Mouse (Mus musculus): ENCODE data around the gene Trim47. TPM values are rescaled to one million over a fixed set of nuclear protein-coding genes. Genes with fewer than 3 reads are reported as not detected.

Trim47 gene
- polyA plus RNA-seq, 1 experiment from 2014 or later = 11.6 TPM

DNA sequence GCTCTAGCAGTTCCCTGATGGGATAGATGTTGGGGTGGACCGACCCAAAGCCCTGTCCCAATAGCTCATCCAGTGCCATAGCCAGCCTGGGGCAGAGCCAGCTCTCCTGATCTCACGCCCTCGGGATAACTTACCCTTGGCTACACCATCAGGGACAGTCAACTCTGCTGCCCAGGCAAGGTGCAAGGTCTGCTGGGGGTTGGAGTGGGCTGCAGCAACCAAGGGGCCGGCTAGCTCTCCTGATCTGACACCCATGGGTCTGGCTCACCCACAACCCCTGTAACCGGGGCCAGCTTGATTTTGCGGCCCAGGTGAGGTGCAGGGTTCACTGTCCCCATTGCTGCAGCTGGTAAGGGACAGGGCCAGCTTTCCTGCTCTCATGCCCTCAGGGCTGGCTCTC lies 35.4 kb downstream of the Trim47 start:
- Histone ChIP-seq H3K4me1 (replicated peaks) (peaks cover 6% of the 10 kb centered on the region), H3K27ac (replicated peaks) (no peak overlapping the region), H3K9ac (no peak overlapping the region), H3K9me3 (no peaks in the 10 kb centered on the region), H3K4me2 (no peak overlapping the region), H3K27me3 (no peaks in the 10 kb centered on the region), H3K36me3 (no peaks in the 10 kb centered on the region), H3K4me3 (no peak overlapping the region)
- 88% methylated on average over 6 of the region's 6 CpGs for WGBS
- ATAC-seq (ENCODE audit: low FRiP score, low read depth) = no peak

- no peaks in the 10 kb centered on the region for H3K9me3 ChIP-seq
- no peak for ATAC-seq (ENCODE audit: low FRiP score, low read depth)
- 93% methylated on average over 6 of the region's 6 CpGs for WGBS
- H3K36me3 ChIP-seq = no peaks in the 10 kb centered on the region
- peaks cover 22% of the 10 kb centered on the region for H3K4me1 ChIP-seq (replicated peaks)
- H3K27ac ChIP-seq (replicated peaks) = no peak overlapping the region
- no peak overlapping the region for H3K4me2 ChIP-seq
- H3K4me3 ChIP-seq = no peak overlapping the region
- no peak overlapping the region for H3K9ac ChIP-seq
- no peaks in the 10 kb centered on the region for H3K27me3 ChIP-seq
Measured at GRCm38 (mm10) chr11:116089545-116089944, 37.5 kb downstream of the Trim47 start.

GRCm38 (mm10) chr11:116088741-116089394 lies 38.1 kb downstream of the Trim47 start:
- no peak for ATAC-seq (ENCODE audit: low FRiP score, low read depth)
- Histone ChIP-seq H3K4me2 (no peak overlapping the region), H3K27me3 (no peaks in the 10 kb centered on the region), H3K4me1 (replicated peaks) (peaks cover 22% of the 10 kb centered on the region), H3K27ac (replicated peaks) (no peak overlapping the region), H3K9ac (no peak overlapping the region), H3K36me3 (peaks cover 3% of the 10 kb centered on the region), H3K9me3 (no peaks in the 10 kb centered on the region), H3K4me3 (no peak overlapping the region)
- 89% methylated on average over 11 of the region's 11 CpGs for WGBS

DNA sequence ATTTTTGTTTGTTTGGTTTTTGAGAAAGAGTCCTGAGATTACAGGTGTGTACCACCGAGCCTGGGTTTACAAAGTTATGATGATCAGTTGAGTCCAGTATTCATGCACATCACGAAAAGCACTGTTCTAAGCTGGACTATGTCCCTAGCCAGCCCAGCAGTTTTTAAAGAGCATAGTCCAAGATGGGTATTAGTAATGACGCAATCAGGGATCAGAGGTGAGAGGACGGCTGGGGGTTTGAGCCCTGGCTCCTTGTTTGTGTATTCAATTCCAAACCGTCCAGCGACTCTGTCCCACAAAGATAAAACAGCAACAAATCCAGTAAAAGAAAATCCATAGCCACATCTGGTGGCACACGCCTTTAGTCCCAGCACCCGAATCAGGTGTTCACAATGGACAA lies 38.8 kb downstream of the Trim47 start:
- Histone ChIP-seq H3K4me2 (peak overlapping the region; percentile 72), H3K9ac (no peak overlapping the region), H3K4me3 (no peak overlapping the region)

GRCm38 (mm10) chr11:116087194-116088130 lies 39.5 kb downstream of the Trim47 start:
- Histone ChIP-seq H3K9me3 (no peaks in the 10 kb centered on the region), H3K27me3 (no peaks in the 10 kb centered on the region), H3K36me3 (peaks cover 14% of the 10 kb centered on the region), H3K9ac (peak overlapping the region; percentile 44), H3K4me1 (replicated peaks) (peaks cover 22% of the 10 kb centered on the region), H3K4me2 (peak overlapping the region; percentile 72), H3K27ac (replicated peaks) (peak overlapping the region; percentile 71), H3K4me3 (peak overlapping the region; percentile 59)
- peak; percentile 55 for ATAC-seq (ENCODE audit: low FRiP score, low read depth)
- WGBS = 4% methylated on average over 31 of the region's 31 CpGs

More for the DNA sequence above, 38.8 kb downstream of the Trim47 start:
- 86% methylated on average over 8 of the region's 8 CpGs for WGBS
- Histone ChIP-seq H3K27ac (replicated peaks) (no peak overlapping the region), H3K4me1 (replicated peaks) (peaks cover 22% of the 10 kb centered on the region), H3K27me3 (no peaks in the 10 kb centered on the region), H3K9me3 (no peaks in the 10 kb centered on the region), H3K36me3 (peaks cover 10% of the 10 kb centered on the region)
- no peak for ATAC-seq (ENCODE audit: low FRiP score, low read depth)

- ATAC-seq (ENCODE audit: low FRiP score, low read depth) = peak; percentile 98
- Histone ChIP-seq H3K27ac (replicated peaks) (peak within 1 kb of the TSS; percentile 83), H3K4me2 (peak within 1 kb of the TSS; percentile 72), H3K4me3 (peak within 1 kb of the TSS; percentile 59), H3K9me3 (no peaks in the 10 kb centered on the region), H3K4me1 (replicated peaks) (peaks cover 22% of the 10 kb centered on the region), H3K9ac (peak within 1 kb of the TSS; percentile 44), H3K27me3 (no peaks in the 10 kb centered on the region), H3K36me3 (peaks cover 20% of the 10 kb centered on the region)
- WGBS = 4% methylated on average over 39 of the region's 43 CpGs
Measured at GRCm38 (mm10) chr11:116086258-116087193, 40.5 kb downstream of the Trim47 start, which contains the start of gene Wbp2. Wbp2 (minus strand) TSS chr11:116086995.

- no peaks in the 10 kb centered on the region for H3K27me3 ChIP-seq
- H3K4me3 ChIP-seq = no peak overlapping the region
- ATAC-seq (ENCODE audit: low FRiP score, low read depth) = no peak
- no peak overlapping the region for H3K27ac ChIP-seq (replicated peaks)
- no peak overlapping the region for H3K9ac ChIP-seq
- H3K9me3 ChIP-seq = no peaks in the 10 kb centered on the region
- H3K36me3 ChIP-seq = peaks cover 38% of the 10 kb centered on the region
- WGBS = 97% methylated on average over 6 of the region's 6 CpGs
- H3K4me2 ChIP-seq = no peak overlapping the region
- H3K4me1 ChIP-seq (replicated peaks) = peaks cover 22% of the 10 kb centered on the region
Measured at GRCm38 (mm10) chr11:116084166-116084565, 42.8 kb downstream of the Trim47 start.

DNA sequence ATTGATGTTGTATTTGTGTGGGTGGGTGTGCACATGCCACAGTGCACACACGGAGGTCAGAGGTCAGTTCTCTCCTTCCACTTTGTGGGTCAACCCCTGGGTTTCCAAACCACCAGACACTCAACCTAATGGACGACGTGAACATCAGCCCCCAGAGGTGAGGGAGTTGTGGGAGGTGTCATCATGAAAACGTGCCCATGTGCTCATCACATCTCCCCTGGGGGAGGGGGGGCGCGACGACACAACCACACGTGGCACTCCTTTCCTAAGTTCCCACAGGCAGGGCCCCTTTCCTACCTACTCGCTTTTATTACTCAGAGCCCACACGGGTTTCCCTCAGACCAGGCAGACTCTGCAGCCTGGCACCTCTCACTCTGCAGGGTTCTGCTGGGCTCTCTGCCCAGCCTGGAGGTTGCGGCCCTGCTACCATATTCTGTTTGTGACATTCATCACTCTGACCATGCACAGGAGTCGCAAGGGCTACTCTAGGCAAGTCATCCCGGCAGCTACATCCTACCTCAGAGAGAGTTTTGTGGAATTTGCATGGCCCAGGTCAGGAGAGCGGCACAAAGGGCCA lies 43.8 kb downstream of the Trim47 start:
- Histone ChIP-seq H3K4me3 (no peak overlapping the region), H3K27me3 (no peaks in the 10 kb centered on the region), H3K4me2 (no peak overlapping the region), H3K36me3 (peaks cover 38% of the 10 kb centered on the region), H3K27ac (replicated peaks) (no peak overlapping the region), H3K4me1 (replicated peaks) (peaks cover 32% of the 10 kb centered on the region), H3K9me3 (no peaks in the 10 kb centered on the region), H3K9ac (no peak overlapping the region)
- WGBS = 92% methylated on average over 14 of the region's 14 CpGs
- no peak for ATAC-seq (ENCODE audit: low FRiP score, low read depth)

GRCm38 (mm10) chr11:116081081-116081480 lies 45.9 kb downstream of the Trim47 start:
- H3K27me3 ChIP-seq = no peaks in the 10 kb centered on the region
- H3K36me3 ChIP-seq = peaks cover 38% of the 10 kb centered on the region
- H3K9ac ChIP-seq = no peak overlapping the region
- no peak overlapping the region for H3K27ac ChIP-seq (replicated peaks)
- H3K4me1 ChIP-seq (replicated peaks) = peaks cover 28% of the 10 kb centered on the region
- no peaks in the 10 kb centered on the region for H3K9me3 ChIP-seq
- no peak for ATAC-seq (ENCODE audit: low FRiP score, low read depth)
- H3K4me2 ChIP-seq = no peak overlapping the region
- no peak overlapping the region for H3K4me3 ChIP-seq
- 76% methylated on average over 6 of the region's 6 CpGs for WGBS

GRCm38 (mm10) chr11:116079511-116079910 lies 47.5 kb downstream of the Trim47 start:
- Histone ChIP-seq H3K27me3 (no peaks in the 10 kb centered on the region), H3K27ac (replicated peaks) (no peak overlapping the region), H3K36me3 (peaks cover 38% of the 10 kb centered on the region), H3K9me3 (no peaks in the 10 kb centered on the region), H3K4me2 (no peak overlapping the region), H3K4me1 (replicated peaks) (peaks cover 16% of the 10 kb centered on the region), H3K4me3 (no peak overlapping the region), H3K9ac (no peak overlapping the region)
- WGBS = 71% methylated on average over 10 of the region's 10 CpGs
- no peak for ATAC-seq (ENCODE audit: low FRiP score, low read depth)

GRCm38 (mm10) chr11:116078676-116079320 lies 48.2 kb downstream of the Trim47 start:
- Histone ChIP-seq H3K27ac (replicated peaks) (no peak overlapping the region), H3K4me3 (no peak overlapping the region), H3K9ac (no peak overlapping the region), H3K36me3 (peaks cover 35% of the 10 kb centered on the region), H3K9me3 (no peaks in the 10 kb centered on the region), H3K4me1 (replicated peaks) (peaks cover 16% of the 10 kb centered on the region), H3K27me3 (no peaks in the 10 kb centered on the region), H3K4me2 (no peak overlapping the region)
- WGBS = 19% methylated on average over 10 of the region's 10 CpGs
- no peak for ATAC-seq (ENCODE audit: low FRiP score, low read depth)
